Mouse (Mus musculus) heart, postnatal 10 days (tissue): ENCODE measurements around the gene Olfr691. TPM values are rescaled to one million over a fixed set of nuclear protein-coding genes. Genes with fewer than 3 reads are reported as not detected.

ENCODE experiments used
- total RNA-seq, 2 experiments: library from RNA; stranded (reverse); gene quantifications; 2 replicates each; pipeline ENCODE4 v1.2.3; 2021

The Olfr691 gene
- total RNA-seq, 2 experiments from 2014 or later: 0.17 TPM; not detected in 1

Other genes with a start within 250 kb of the Olfr691 start
- gene Olfr680-ps1, start 249.5 kb downstream of the Olfr691 start, total RNA-seq: not detected
- not detected for gene Olfr681, start 225.4 kb downstream of the Olfr691 start, total RNA-seq
- gene Olfr683, start 195.3 kb downstream of the Olfr691 start, total RNA-seq: not detected
- not detected for gene Olfr684, start 178.6 kb downstream of the Olfr691 start, total RNA-seq
- gene Olfr685, start 156.3 kb downstream of the Olfr691 start, total RNA-seq: not detected
- not detected for gene Olfr686, start 134.8 kb downstream of the Olfr691 start, total RNA-seq
- gene Olfr688, start 54.2 kb downstream of the Olfr691 start, total RNA-seq: not detected
- gene Olfr689, start 31.1 kb downstream of the Olfr691 start, total RNA-seq: not detected
- gene Olfr690, start 8.2 kb downstream of the Olfr691 start, total RNA-seq: not detected
- gene Olfr692, start 26.0 kb upstream of the Olfr691 start, total RNA-seq: not detected
- gene Gm5901, start 32.8 kb upstream of the Olfr691 start, total RNA-seq: not detected
- gene Fam160a2, start 57.8 kb upstream of the Olfr691 start, total RNA-seq: 10 to 100 TPM; 25.8 to 26.1 TPM
- not detected for gene Cnga4, start 62.3 kb upstream of the Olfr691 start, total RNA-seq
- not detected for gene Cckbr, start 83.5 kb upstream of the Olfr691 start, total RNA-seq
- 10 to 100 TPM; 45.4 to 46.2 TPM for gene Cavin3, start 140.0 kb upstream of the Olfr691 start, total RNA-seq
- gene Smpd1, start 212.1 kb upstream of the Olfr691 start, total RNA-seq: 100 to 1,000 TPM; 120 to 137 TPM
- 10 to 100 TPM; 67.0 to 76.3 TPM for gene Apbb1, start 239.4 kb upstream of the Olfr691 start, total RNA-seq